Mouse (Mus musculus) lung, postnatal 4 days (tissue): ENCODE measurements around the gene Taf8.
A peak's percentile ranks its signal among the peaks of the same experiment; 100 is the strongest.

Experiments
- DNase-seq, 2 experiments: peaks; one replicate each; pipeline ENCODE4 v3.0.0; 2021

Taf8 gene

GRCm38 (mm10) chr17:47484241-47484921 lies 17.7 kb downstream of the Taf8 start:
- peak; percentile 43 to 65 for DNase-seq

- DNase-seq = peak; percentile 62 to 82
Observed at GRCm38 (mm10) chr17:47482401-47482800, 19.7 kb downstream of the Taf8 start.

- DNase-seq = no peak
Observed at GRCm38 (mm10) chr17:47479887-47480286, 22.2 kb downstream of the Taf8 start.

GRCm38 (mm10) chr17:47475714-47476113 lies 26.4 kb downstream of the Taf8 start:
- DNase-seq = peak in 1 of 2 experiments; percentile 27

GRCm38 (mm10) chr17:47475181-47475580 lies 26.9 kb downstream of the Taf8 start:
- DNase-seq = no peak

- DNase-seq = no peak
Observed at GRCm38 (mm10) chr17:47474250-47474649, 27.8 kb downstream of the Taf8 start.

GRCm38 (mm10) chr17:47473434-47473974 lies 28.6 kb downstream of the Taf8 start:
- peak; percentile 53 to 67 for DNase-seq

- no peak for DNase-seq
Observed at GRCm38 (mm10) chr17:47472435-47473350, 29.4 kb downstream of the Taf8 start.

- peak; percentile 37 to 61 for DNase-seq
Observed at GRCm38 (mm10) chr17:47470686-47471085, 31.4 kb downstream of the Taf8 start.

- DNase-seq = no peak
Observed at GRCm38 (mm10) chr17:47470121-47470520, 32.0 kb downstream of the Taf8 start.

- no peak for DNase-seq
Observed at GRCm38 (mm10) chr17:47469642-47470041, 32.5 kb downstream of the Taf8 start.

GRCm38 (mm10) chr17:47468466-47468865 lies 33.6 kb downstream of the Taf8 start:
- DNase-seq = peak in 1 of 2 experiments; percentile 34

- no peak for DNase-seq
Observed at GRCm38 (mm10) chr17:47468063-47468462, 34.0 kb downstream of the Taf8 start.

- no peak for DNase-seq
Observed at GRCm38 (mm10) chr17:47467659-47468058, 34.4 kb downstream of the Taf8 start.

GRCm38 (mm10) chr17:47466284-47466683 lies 35.8 kb downstream of the Taf8 start:
- no peak for DNase-seq

- no peak for DNase-seq
Observed at GRCm38 (mm10) chr17:47465016-47465415, 37.1 kb downstream of the Taf8 start.

- DNase-seq = no peak
Observed at GRCm38 (mm10) chr17:47464248-47464965, 37.7 kb downstream of the Taf8 start.

GRCm38 (mm10) chr17:47462728-47463388 lies 39.2 kb downstream of the Taf8 start:
- DNase-seq = no peak

GRCm38 (mm10) chr17:47462209-47462608 lies 39.9 kb downstream of the Taf8 start:
- DNase-seq = no peak

- DNase-seq = no peak
Observed at GRCm38 (mm10) chr17:47461688-47462087, 40.4 kb downstream of the Taf8 start.

GRCm38 (mm10) chr17:47459341-47459919 lies 42.7 kb downstream of the Taf8 start:
- DNase-seq = no peak

- DNase-seq = no peak
Observed at GRCm38 (mm10) chr17:47458936-47459335, 43.2 kb downstream of the Taf8 start.
